Comparison of ENCODE assay signal across 8 mouse cellular contexts in the genomic region with DNA sequence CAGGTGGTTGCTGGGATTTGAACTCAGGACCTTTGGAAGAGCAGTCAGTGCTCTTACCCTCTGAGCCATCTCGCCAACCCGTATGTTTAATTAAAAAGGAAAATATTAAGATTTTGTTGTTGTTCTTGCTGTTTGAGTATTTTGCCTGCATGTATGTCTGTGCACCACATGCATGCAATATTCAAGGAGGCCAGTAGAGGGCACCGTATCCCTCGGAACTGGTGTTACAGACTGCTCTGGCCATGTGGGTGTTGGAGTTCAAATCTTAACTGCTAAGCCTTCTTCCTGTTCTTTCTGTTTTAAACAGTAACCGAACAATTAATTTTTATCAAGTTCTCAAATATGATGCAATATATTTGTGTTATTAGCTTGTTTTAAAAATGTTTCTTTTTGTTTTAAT. TPM values are rescaled to one million over a fixed set of nuclear protein-coding genes. Genes with fewer than 3 reads are reported as not detected.
A peak's percentile ranks its signal among the peaks of the same experiment; 100 is the strongest.
DNase-seq lines count a peak whose midpoint lies in the region; ATAC-seq and TF ChIP-seq lines count a peak whose summit lies in the region.

No protein-coding gene starts in this region.

- H3K4me1 ChIP-seq in kidney, embryonic 16.5 days (ENCODE audit: insufficient read depth, low read length) = peaks cover 6% of the 10 kb centered on the region; the same call in 1 of the 2 replicates
- peaks cover 17% of the 10 kb centered on the region for H3K4me1 ChIP-seq in embryonic facial prominence, embryonic 10.5 days
- H3K4me1 ChIP-seq in liver, embryonic 14.5 days (replicated peaks; ENCODE audit: control insufficient read depth in 2 of 2, insufficient read depth in 2 of 2, low read length in 1 of 2) = peaks cover 3 to 9% of the 10 kb centered on the region in 2 experiments

- TF ChIP-seq CTCF in liver, embryonic 14.5 days (IDR thresholded peaks at IDR 0.05; ENCODE audit: low read depth) = peak; percentile 85

- H3K4me2 ChIP-seq in kidney, embryonic 16.5 days (replicated peaks; ENCODE audit: low read depth, low read length) = no peak overlapping the region
- H3K4me2 ChIP-seq in liver, embryonic 14.5 days (ENCODE audit: low read depth) = no peak overlapping the region

- H3K27ac ChIP-seq in kidney, embryonic 16.5 days (ENCODE audit: low read length) = no peak overlapping the region
- no peak overlapping the region for H3K27ac ChIP-seq in embryonic facial prominence, embryonic 10.5 days (replicated peaks)
- H3K27ac ChIP-seq in liver, embryonic 14.5 days = no peak overlapping the region

- TF ChIP-seq EP300 in liver, embryonic 14.5 days (IDR thresholded peaks at IDR 0.05; ENCODE audit: low read depth) = no peak

- no peak overlapping the region for H3K4me3 ChIP-seq in kidney, embryonic 16.5 days (ENCODE audit: low read length)
- H3K4me3 ChIP-seq in embryonic facial prominence, embryonic 10.5 days = no peak overlapping the region
- H3K4me3 ChIP-seq in liver, embryonic 14.5 days (ENCODE audit: insufficient read depth in 1 of 2, low read depth in 2 of 2, low read length in 2 of 2) = no peak overlapping the region

- peak; percentile 69 for DNase-seq in kidney, adult 18-20 months
- peak; percentile 87 for DNase-seq in ZHBTc4 (ENCODE audit: low read depth, low spot score)
- peak; percentile 75 for DNase-seq in embryonic facial prominence, embryonic 10.5 days (ENCODE audit: low spot score)
- DNase-seq in liver, embryonic 14.5 days (ENCODE audit: low read depth in 3 of 3, low spot score in 3 of 3) = peak in 1 of 3 experiments; percentile 46
- peak; percentile 82 for DNase-seq in right cerebral cortex, postnatal 4 days
- no peak for DNase-seq in urinary bladder, postnatal 4 days (ENCODE audit: low spot score in 2 of 2)

- H3K9ac ChIP-seq in kidney, embryonic 16.5 days (replicated peaks; ENCODE audit: low read length) = no peak overlapping the region
- no peak overlapping the region for H3K9ac ChIP-seq in liver, embryonic 14.5 days (replicated peaks)

- H3K36me3 ChIP-seq in kidney, embryonic 16.5 days (ENCODE audit: insufficient read depth, low read length) = no peaks in the 10 kb centered on the region
- H3K36me3 ChIP-seq in embryonic facial prominence, embryonic 10.5 days (replicated peaks) = no peaks in the 10 kb centered on the region
- no peaks in the 10 kb centered on the region for H3K36me3 ChIP-seq in liver, embryonic 14.5 days (replicated peaks; ENCODE audit: control insufficient read depth, insufficient read depth, low read depth)

- H3K27me3 ChIP-seq in kidney, embryonic 16.5 days (ENCODE audit: insufficient read depth, low read length) = no peaks in the 10 kb centered on the region; the same call in 1 of the 2 replicates
- peaks cover 16% of the 10 kb centered on the region for H3K27me3 ChIP-seq in embryonic facial prominence, embryonic 10.5 days (replicated peaks; ENCODE audit: low read depth, poor library complexity, severe bottlenecking)
- no peaks in the 10 kb centered on the region for H3K27me3 ChIP-seq in liver, embryonic 14.5 days (ENCODE audit: control insufficient read depth, insufficient read depth, low read length)

- 23% methylated on average over 5 of the region's 5 CpGs for WGBS in kidney, embryonic 16.5 days
- 19% methylated on average over 5 of the region's 5 CpGs for WGBS in embryonic facial prominence, embryonic 10.5 days
- WGBS in liver, embryonic 14.5 days (ENCODE audit: insufficient replicate concordance) = 14% methylated on average over 5 of the region's 5 CpGs

- ATAC-seq in kidney, embryonic 16.5 days (ENCODE audit: low FRiP score, low TSS enrichment) = no peak
- peak; percentile 21 for ATAC-seq in CD4-positive, CD25-positive, alpha-beta regulatory T cell, adult 4 months
- no peak for ATAC-seq in liver, embryonic 14.5 days (ENCODE audit: insufficient read depth)

- no peaks in the 10 kb centered on the region for H3K9me3 ChIP-seq in kidney, embryonic 16.5 days (ENCODE audit: low read length)
- H3K9me3 ChIP-seq in embryonic facial prominence, embryonic 10.5 days = no peaks in the 10 kb centered on the region
- H3K9me3 ChIP-seq in liver, embryonic 14.5 days (ENCODE audit: control insufficient read depth, low read length) = no peaks in the 10 kb centered on the region

RNA-seq across cellular contexts. Expression of a gene that starts 4.8 kb away (rescaled TPM):
- 0.66 and 0.90 TPM in 2 replicates for polyA plus RNA-seq in kidney, embryonic 16.5 days (2015; fragmentation: Nextera tagmentation; extraction: Ambion mirVana)
- polyA plus RNA-seq in CD4-positive, CD25-positive, alpha-beta regulatory T cell, adult 4 months (2017; shearing (Covaris generic)) = 1 to 10 TPM; 3.6 to 4.4 TPM
- 0.49 and 0.64 TPM in 2 replicates for polyA plus RNA-seq in embryonic facial prominence, embryonic 10.5 days (2016; fragmentation: Nextera tagmentation; extraction: Ambion mirVana)
- 0.79 and 0.83 TPM in 2 replicates for polyA plus RNA-seq in liver, embryonic 14.5 days (2012; rRNA removed)
- polyA plus RNA-seq in liver, embryonic 14.5 days (2014; fragmentation: Nextera tagmentation; extraction: Ambion mirVana) = 0.37 and 0.39 TPM in 2 replicates

RNA-seq across cellular contexts. Expression of a gene that starts 47.5 kb away (rescaled TPM):
- polyA plus RNA-seq in kidney, embryonic 16.5 days (2015; fragmentation: Nextera tagmentation; extraction: Ambion mirVana) = 54.1 and 60.2 TPM in 2 replicates
- 10 to 100 TPM; 56.7 to 74.8 TPM for polyA plus RNA-seq in CD4-positive, CD25-positive, alpha-beta regulatory T cell, adult 4 months (2017; shearing (Covaris generic))
- 80.7 and 84.3 TPM in 2 replicates for polyA plus RNA-seq in embryonic facial prominence, embryonic 10.5 days (2016; fragmentation: Nextera tagmentation; extraction: Ambion mirVana)
- polyA plus RNA-seq in liver, embryonic 14.5 days (2012; rRNA removed) = 9.0 and 13.5 TPM in 2 replicates
- polyA plus RNA-seq in liver, embryonic 14.5 days (2014; fragmentation: Nextera tagmentation; extraction: Ambion mirVana) = 23.0 and 25.7 TPM in 2 replicates

Comparison
In these comparisons a context has a peak if more than half of its experiments do, and no peak if none do; other contexts are left out.
1. DNase-seq: peak in kidney, adult 18-20 months (single experiment), ZHBTc4 (single experiment), embryonic facial prominence, embryonic 10.5 days (single experiment) and right cerebral cortex, postnatal 4 days (single experiment); none in urinary bladder, postnatal 4 days (0 of 2).